Mouse (Mus musculus): Measurements from ENCODE around the gene Uba5.

GRCm38 (mm10) chr9:104079379-104079778 lies 16.4 kb upstream of the Uba5 start:
- TF ChIP-seq CTCF (IDR thresholded peaks at IDR 0.05; ENCODE audit: low read depth) (peak; percentile 82), EP300 (IDR thresholded peaks at IDR 0.05; ENCODE audit: low read depth) (no peak)

All from liver, embryonic 14.5 days (tissue).